Mouse (Mus musculus): ENCODE results near the gene Gng3. TPM values are rescaled to one million over a fixed set of nuclear protein-coding genes. Genes with fewer than 3 reads are reported as not detected.

The Gng3 gene
- polyA plus RNA-seq, 1 experiment = 29.7 TPM

DNA sequence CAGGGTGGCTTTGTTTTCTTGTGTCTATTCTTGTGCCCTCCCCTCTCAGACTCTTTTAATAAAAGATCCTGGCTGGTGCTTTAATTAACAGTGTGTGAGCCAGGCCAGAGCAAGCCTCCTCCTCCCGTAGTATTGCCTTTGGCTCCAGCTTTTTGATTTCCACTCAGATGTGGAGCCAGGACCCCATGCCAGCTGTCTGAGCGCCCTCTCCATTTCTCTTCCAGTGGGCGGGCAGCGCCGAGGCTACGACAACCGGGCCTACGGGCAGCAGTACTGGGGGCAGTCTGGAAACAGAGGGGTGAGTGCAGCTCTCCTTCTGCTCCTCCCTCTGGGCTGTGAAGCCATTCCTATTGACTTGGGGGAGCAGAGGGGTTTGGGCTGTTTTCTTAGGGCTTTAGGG is 8.3 kb downstream of the Gng3 start:
- H3K9ac ChIP-seq (ENCODE audit: low read depth, poor library complexity, severe bottlenecking) = no peak overlapping the region
- H3K27ac ChIP-seq (ENCODE audit: insufficient read depth, low read length) = no peak overlapping the region
- no peaks in the 10 kb centered on the region for H3K9me3 ChIP-seq (replicated peaks; ENCODE audit: control insufficient read depth, insufficient read depth, low read length, poor library complexity, severe bottlenecking)
- TF ChIP-seq POLR2A (IDR thresholded peaks at IDR 0.05; ENCODE audit: insufficient read depth, low read length) = no peak
- TF ChIP-seq EP300 (IDR thresholded peaks at IDR 0.05; ENCODE audit: insufficient read depth, low read depth, low read length) = no peak
- no peak for TF ChIP-seq CTCF (IDR thresholded peaks at IDR 0.05; ENCODE audit: low read depth, low read length)
- H3K4me3 ChIP-seq (ENCODE audit: low read depth, low read length) = no peak overlapping the region
- H3K27me3 ChIP-seq (ENCODE audit: control insufficient read depth, insufficient read depth, low read length, poor library complexity, severe bottlenecking) = no peaks in the 10 kb centered on the region
- H3K36me3 ChIP-seq (ENCODE audit: control insufficient read depth, insufficient read depth, low read length, poor library complexity, severe bottlenecking) = peaks cover 85% of the 10 kb centered on the region
- no peaks in the 10 kb centered on the region for H3K4me1 ChIP-seq (ENCODE audit: control insufficient read depth, insufficient read depth, low read length)

GRCm38 (mm10) chr19:8829660-8830059 is 9.3 kb downstream of the Gng3 start, which contains the start of gene AC129217.1:
AC129217.1 (plus strand) TSS chr19:8829773.
- H3K9ac ChIP-seq (ENCODE audit: low read depth, poor library complexity, severe bottlenecking) = no peak within 1 kb of the TSS

DNA sequence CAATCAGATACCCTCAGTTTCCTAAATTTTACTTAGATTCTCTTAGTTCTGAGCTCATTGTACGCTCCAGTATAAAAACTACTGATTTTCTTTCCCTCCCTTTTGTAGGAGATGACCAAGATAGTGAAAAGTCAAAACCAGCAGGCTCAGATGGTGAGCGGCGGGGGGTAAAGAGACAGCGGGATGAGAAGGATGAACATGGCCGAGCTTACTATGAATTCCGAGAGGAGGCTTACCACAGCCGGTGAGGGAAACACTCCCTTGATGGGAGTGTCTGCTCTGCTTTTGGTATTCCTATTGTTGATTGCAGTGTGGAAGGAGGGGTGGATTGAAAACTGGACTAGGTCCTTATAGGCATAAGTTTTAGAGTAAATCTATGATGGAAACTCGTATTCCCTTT is 16.3 kb downstream of the Gng3 start:
- H3K27ac ChIP-seq (ENCODE audit: insufficient read depth, low read length) = no peak overlapping the region
- H3K27me3 ChIP-seq (ENCODE audit: control insufficient read depth, insufficient read depth, low read length, poor library complexity, severe bottlenecking) = no peaks in the 10 kb centered on the region
- H3K9me3 ChIP-seq (replicated peaks; ENCODE audit: control insufficient read depth, insufficient read depth, low read length, poor library complexity, severe bottlenecking) = no peaks in the 10 kb centered on the region
- H3K36me3 ChIP-seq (ENCODE audit: control insufficient read depth, insufficient read depth, low read length, poor library complexity, severe bottlenecking) = peaks cover 50% of the 10 kb centered on the region
- no peak overlapping the region for H3K4me3 ChIP-seq (ENCODE audit: low read depth, low read length)
- TF ChIP-seq EP300 (IDR thresholded peaks at IDR 0.05; ENCODE audit: insufficient read depth, low read depth, low read length) (no peak), CTCF (IDR thresholded peaks at IDR 0.05; ENCODE audit: low read depth, low read length) (no peak), POLR2A (IDR thresholded peaks at IDR 0.05; ENCODE audit: insufficient read depth, low read length) (no peak)
- peak overlapping the region; percentile 7; the same call in 1 of the 2 replicates for H3K9ac ChIP-seq (ENCODE audit: low read depth, poor library complexity, severe bottlenecking)
- H3K4me1 ChIP-seq (ENCODE audit: control insufficient read depth, insufficient read depth, low read length) = peaks cover 2% of the 10 kb centered on the region

More at GRCm38 (mm10) chr19:8829660-8830059, 9.3 kb downstream of the Gng3 start, which contains the start of gene AC129217.1:
- Histone ChIP-seq H3K4me3 (ENCODE audit: low read depth, low read length) (no peak within 1 kb of the TSS), H3K9me3 (replicated peaks; ENCODE audit: control insufficient read depth, insufficient read depth, low read length, poor library complexity, severe bottlenecking) (no peaks in the 10 kb centered on the region), H3K27me3 (ENCODE audit: control insufficient read depth, insufficient read depth, low read length, poor library complexity, severe bottlenecking) (no peaks in the 10 kb centered on the region), H3K27ac (ENCODE audit: insufficient read depth, low read length) (no peak within 1 kb of the TSS), H3K36me3 (ENCODE audit: control insufficient read depth, insufficient read depth, low read length, poor library complexity, severe bottlenecking) (peaks cover 94% of the 10 kb centered on the region), H3K4me1 (ENCODE audit: control insufficient read depth, insufficient read depth, low read length) (no peaks in the 10 kb centered on the region)
- no peak for TF ChIP-seq POLR2A (IDR thresholded peaks at IDR 0.05; ENCODE audit: insufficient read depth, low read length)
- no peak for TF ChIP-seq EP300 (IDR thresholded peaks at IDR 0.05; ENCODE audit: insufficient read depth, low read depth, low read length)
- no peak for TF ChIP-seq CTCF (IDR thresholded peaks at IDR 0.05; ENCODE audit: low read depth, low read length)

DNA sequence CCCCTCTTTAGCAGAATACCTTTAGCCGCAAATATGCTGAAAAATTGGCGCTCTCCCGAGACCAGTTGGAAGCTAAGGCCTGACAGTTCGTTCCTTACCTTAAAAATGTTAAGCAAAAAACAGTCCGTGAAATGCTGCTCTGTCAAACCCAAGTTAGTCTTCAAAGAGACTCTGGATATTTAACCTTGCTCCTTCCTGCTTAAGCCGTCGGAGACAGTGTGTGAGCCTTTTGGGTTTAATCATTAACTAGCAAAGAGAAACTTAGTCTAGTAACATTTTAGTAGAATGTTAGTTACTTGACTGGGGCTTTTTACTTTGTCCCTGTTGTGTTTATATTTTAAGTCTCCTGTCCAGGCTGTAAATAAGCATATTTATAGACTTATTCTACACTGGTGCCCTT is 17.8 kb downstream of the Gng3 start:
- Histone ChIP-seq H3K4me3 (ENCODE audit: low read depth, low read length) (peak overlapping the region; percentile 90), H3K27me3 (ENCODE audit: control insufficient read depth, insufficient read depth, low read length, poor library complexity, severe bottlenecking) (no peaks in the 10 kb centered on the region), H3K9ac (ENCODE audit: low read depth, poor library complexity, severe bottlenecking) (peak overlapping the region; percentile 91), H3K27ac (ENCODE audit: insufficient read depth, low read length) (no peak overlapping the region), H3K4me1 (ENCODE audit: control insufficient read depth, insufficient read depth, low read length) (peaks cover 2% of the 10 kb centered on the region), H3K9me3 (replicated peaks; ENCODE audit: control insufficient read depth, insufficient read depth, low read length, poor library complexity, severe bottlenecking) (no peaks in the 10 kb centered on the region), H3K36me3 (ENCODE audit: control insufficient read depth, insufficient read depth, low read length, poor library complexity, severe bottlenecking) (peaks cover 45% of the 10 kb centered on the region)
- TF ChIP-seq CTCF (IDR thresholded peaks at IDR 0.05; ENCODE audit: low read depth, low read length) = no peak
- no peak for TF ChIP-seq POLR2A (IDR thresholded peaks at IDR 0.05; ENCODE audit: insufficient read depth, low read length)
- TF ChIP-seq EP300 (IDR thresholded peaks at IDR 0.05; ENCODE audit: insufficient read depth, low read depth, low read length) = no peak

GRCm38 (mm10) chr19:8820424-8820956 is 18.5 kb downstream of the Gng3 start:
- Histone ChIP-seq H3K27me3 (ENCODE audit: control insufficient read depth, insufficient read depth, low read length, poor library complexity, severe bottlenecking) (no peaks in the 10 kb centered on the region), H3K27ac (ENCODE audit: insufficient read depth, low read length) (peak overlapping the region; percentile 71), H3K9ac (ENCODE audit: low read depth, poor library complexity, severe bottlenecking) (peak overlapping the region; percentile 91), H3K9me3 (replicated peaks; ENCODE audit: control insufficient read depth, insufficient read depth, low read length, poor library complexity, severe bottlenecking) (no peaks in the 10 kb centered on the region), H3K36me3 (ENCODE audit: control insufficient read depth, insufficient read depth, low read length, poor library complexity, severe bottlenecking) (peaks cover 44% of the 10 kb centered on the region), H3K4me3 (ENCODE audit: low read depth, low read length) (peak overlapping the region; percentile 90), H3K4me1 (ENCODE audit: control insufficient read depth, insufficient read depth, low read length) (peaks cover 2% of the 10 kb centered on the region)
- no peak for TF ChIP-seq EP300 (IDR thresholded peaks at IDR 0.05; ENCODE audit: insufficient read depth, low read depth, low read length)
- TF ChIP-seq POLR2A (IDR thresholded peaks at IDR 0.05; ENCODE audit: insufficient read depth, low read length) = no peak
- no peak for TF ChIP-seq CTCF (IDR thresholded peaks at IDR 0.05; ENCODE audit: low read depth, low read length)

DNA sequence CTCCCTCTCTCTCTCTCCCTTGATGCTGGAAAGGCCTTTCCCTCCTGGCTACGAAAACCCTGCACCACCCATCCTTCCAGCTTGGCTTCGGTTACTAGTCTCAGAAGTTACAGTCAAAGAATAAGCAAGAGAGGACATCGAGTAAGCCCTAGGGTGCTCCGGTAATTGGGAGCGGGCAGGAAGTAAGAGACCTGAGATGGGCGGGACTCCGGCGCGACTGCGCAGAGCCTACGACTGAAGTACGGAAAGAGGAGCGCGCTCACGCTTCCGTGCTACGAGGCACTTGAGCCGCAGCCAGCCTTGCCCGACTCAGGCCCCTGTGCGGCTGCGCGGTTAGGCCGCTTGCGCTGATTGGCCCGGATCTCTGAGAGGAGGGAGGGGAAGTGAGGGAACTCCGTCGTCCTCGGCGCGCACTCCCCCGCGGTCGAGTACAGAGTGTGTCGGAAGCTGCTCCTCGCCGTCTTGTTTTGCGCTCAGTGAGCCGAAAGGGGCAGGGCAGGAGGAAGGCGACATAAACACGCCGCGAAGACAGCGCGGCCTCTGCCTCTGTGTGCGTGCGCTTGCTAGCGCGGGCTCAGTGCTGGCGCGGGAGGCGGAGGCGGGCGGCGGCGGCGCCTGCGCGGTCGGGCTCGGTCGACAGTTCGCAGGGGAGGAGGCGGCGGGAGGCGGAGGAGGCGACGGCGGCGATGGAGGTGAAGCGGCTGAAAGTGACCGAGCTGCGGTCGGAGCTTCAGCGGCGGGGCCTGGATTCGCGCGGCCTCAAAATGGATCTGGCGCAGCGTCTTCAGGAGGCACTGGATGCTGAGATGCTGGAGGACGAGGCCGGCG is 19.2 kb downstream of the Gng3 start, which contains the start of gene Hnrnpul2:
Gene Hnrnpul2, plus strand, starts transcription at position 415 of the 828 bp plus-strand sequence.
- Histone ChIP-seq H3K4me1 (ENCODE audit: control insufficient read depth, insufficient read depth, low read length) (peaks cover 2% of the 10 kb centered on the region), H3K9ac (ENCODE audit: low read depth, poor library complexity, severe bottlenecking) (peak within 1 kb of the TSS; percentile 91), H3K27ac (ENCODE audit: insufficient read depth, low read length) (peak within 1 kb of the TSS; percentile 96), H3K27me3 (ENCODE audit: control insufficient read depth, insufficient read depth, low read length, poor library complexity, severe bottlenecking) (no peaks in the 10 kb centered on the region), H3K9me3 (replicated peaks; ENCODE audit: control insufficient read depth, insufficient read depth, low read length, poor library complexity, severe bottlenecking) (no peaks in the 10 kb centered on the region), H3K36me3 (ENCODE audit: control insufficient read depth, insufficient read depth, low read length, poor library complexity, severe bottlenecking) (peaks cover 43% of the 10 kb centered on the region), H3K4me3 (ENCODE audit: low read depth, low read length) (peak within 1 kb of the TSS; percentile 92)
- TF ChIP-seq EP300 (IDR thresholded peaks at IDR 0.05; ENCODE audit: insufficient read depth, low read depth, low read length) (no peak), POLR2A (IDR thresholded peaks at IDR 0.05; ENCODE audit: insufficient read depth, low read length) (peak; percentile 87)

Data from ES-Bruce4 (cell line).